Mouse (Mus musculus): ENCODE results near the gene Zfand3. TPM values are rescaled to one million over a fixed set of nuclear protein-coding genes. Genes with fewer than 3 reads are reported as not detected.

Gene Zfand3
- polyA plus RNA-seq, 1 experiment, result 158 TPM

GRCm38 (mm10) chr17:30043163-30043822 lies 38.8 kb downstream of the Zfand3 start:
- H3K4me1 ChIP-seq (ENCODE audit: control insufficient read depth, insufficient read depth, low read length), result peaks cover 2% of the 10 kb centered on the region; the same call in 1 of the 2 replicates
- TF ChIP-seq CTCF (IDR thresholded peaks at IDR 0.05; ENCODE audit: borderline replicate concordance, insufficient read depth, low read length) (no peak), POLR2A (IDR thresholded peaks at IDR 0.05; ENCODE audit: low read depth, low read length) (no peak)
- H3K4me3 ChIP-seq (ENCODE audit: insufficient read depth, low read length), result no peak overlapping the region
- H3K27ac ChIP-seq (ENCODE audit: insufficient read depth, low read length), result no peak overlapping the region

- Histone ChIP-seq H3K4me1 (ENCODE audit: control insufficient read depth, insufficient read depth, low read length) (peaks cover 2% of the 10 kb centered on the region; the same call in 1 of the 2 replicates), H3K27ac (ENCODE audit: insufficient read depth, low read length) (no peak overlapping the region; the same call in 1 of the 2 replicates), H3K4me3 (ENCODE audit: insufficient read depth, low read length) (no peak overlapping the region)
- TF ChIP-seq POLR2A (IDR thresholded peaks at IDR 0.05; ENCODE audit: low read depth, low read length) (no peak), CTCF (IDR thresholded peaks at IDR 0.05; ENCODE audit: borderline replicate concordance, insufficient read depth, low read length) (no peak)
Observed at GRCm38 (mm10) chr17:30045181-30045580, 40.6 kb downstream of the Zfand3 start.

- no peak for TF ChIP-seq POLR2A (IDR thresholded peaks at IDR 0.05; ENCODE audit: low read depth, low read length)
- TF ChIP-seq CTCF (IDR thresholded peaks at IDR 0.05; ENCODE audit: borderline replicate concordance, insufficient read depth, low read length), result no peak
- Histone ChIP-seq H3K4me3 (ENCODE audit: insufficient read depth, low read length) (no peak overlapping the region), H3K4me1 (ENCODE audit: control insufficient read depth, insufficient read depth, low read length) (peaks cover 4% of the 10 kb centered on the region), H3K27ac (ENCODE audit: insufficient read depth, low read length) (no peak overlapping the region)
Observed at GRCm38 (mm10) chr17:30046654-30047053, 42.1 kb downstream of the Zfand3 start.

- H3K4me1 ChIP-seq (ENCODE audit: control insufficient read depth, insufficient read depth, low read length), result peaks cover 7% of the 10 kb centered on the region; the same call in 1 of the 2 replicates
- TF ChIP-seq POLR2A (IDR thresholded peaks at IDR 0.05; ENCODE audit: low read depth, low read length) (no peak), CTCF (IDR thresholded peaks at IDR 0.05; ENCODE audit: borderline replicate concordance, insufficient read depth, low read length) (no peak)
- peak overlapping the region; percentile 37 for H3K27ac ChIP-seq (ENCODE audit: insufficient read depth, low read length)
- no peak overlapping the region for H3K4me3 ChIP-seq (ENCODE audit: insufficient read depth, low read length)
Observed at GRCm38 (mm10) chr17:30051523-30052346, 47.2 kb downstream of the Zfand3 start.

DNA sequence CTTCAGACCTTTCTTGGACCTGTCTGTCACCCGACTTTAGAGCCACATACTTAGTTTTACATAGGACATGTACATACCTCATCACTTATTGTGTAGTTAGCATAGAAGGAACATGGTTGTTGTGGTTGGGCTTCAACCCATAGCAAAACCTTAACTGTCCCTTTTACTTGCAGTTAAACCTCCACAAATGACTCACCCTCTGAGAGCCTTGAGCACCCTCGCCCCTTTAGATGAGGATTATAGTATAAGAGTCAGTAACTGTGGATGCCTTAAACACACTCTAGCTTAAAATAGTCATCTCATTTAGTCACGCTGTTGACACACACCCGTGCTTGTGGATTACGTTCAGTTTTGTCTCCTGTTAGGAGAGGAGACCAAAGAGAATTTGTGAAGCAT lies 47.8 kb downstream of the Zfand3 start:
- peaks cover 7% of the 10 kb centered on the region; the same call in 1 of the 2 replicates for H3K4me1 ChIP-seq (ENCODE audit: control insufficient read depth, insufficient read depth, low read length)
- TF ChIP-seq CTCF (IDR thresholded peaks at IDR 0.05; ENCODE audit: borderline replicate concordance, insufficient read depth, low read length) (no peak), POLR2A (IDR thresholded peaks at IDR 0.05; ENCODE audit: low read depth, low read length) (no peak)
- peak overlapping the region; percentile 37 for H3K27ac ChIP-seq (ENCODE audit: insufficient read depth, low read length)
- H3K4me3 ChIP-seq (ENCODE audit: insufficient read depth, low read length), result no peak overlapping the region

- Histone ChIP-seq H3K27ac (ENCODE audit: insufficient read depth, low read length) (no peak overlapping the region), H3K4me1 (ENCODE audit: control insufficient read depth, insufficient read depth, low read length) (peaks cover 9% of the 10 kb centered on the region; the same call in 1 of the 2 replicates), H3K4me3 (ENCODE audit: insufficient read depth, low read length) (no peak overlapping the region)
- TF ChIP-seq POLR2A (IDR thresholded peaks at IDR 0.05; ENCODE audit: low read depth, low read length) (no peak), CTCF (IDR thresholded peaks at IDR 0.05; ENCODE audit: borderline replicate concordance, insufficient read depth, low read length) (no peak)
Observed at GRCm38 (mm10) chr17:30053463-30053862, 48.9 kb downstream of the Zfand3 start.

- Histone ChIP-seq H3K4me3 (ENCODE audit: insufficient read depth, low read length) (no peak overlapping the region), H3K4me1 (ENCODE audit: control insufficient read depth, insufficient read depth, low read length) (peaks cover 12% of the 10 kb centered on the region; the same call in 1 of the 2 replicates), H3K27ac (ENCODE audit: insufficient read depth, low read length) (no peak overlapping the region)
- TF ChIP-seq POLR2A (IDR thresholded peaks at IDR 0.05; ENCODE audit: low read depth, low read length), result no peak
- no peak for TF ChIP-seq CTCF (IDR thresholded peaks at IDR 0.05; ENCODE audit: borderline replicate concordance, insufficient read depth, low read length)
Observed at GRCm38 (mm10) chr17:30053871-30054270, 49.3 kb downstream of the Zfand3 start.

DNA sequence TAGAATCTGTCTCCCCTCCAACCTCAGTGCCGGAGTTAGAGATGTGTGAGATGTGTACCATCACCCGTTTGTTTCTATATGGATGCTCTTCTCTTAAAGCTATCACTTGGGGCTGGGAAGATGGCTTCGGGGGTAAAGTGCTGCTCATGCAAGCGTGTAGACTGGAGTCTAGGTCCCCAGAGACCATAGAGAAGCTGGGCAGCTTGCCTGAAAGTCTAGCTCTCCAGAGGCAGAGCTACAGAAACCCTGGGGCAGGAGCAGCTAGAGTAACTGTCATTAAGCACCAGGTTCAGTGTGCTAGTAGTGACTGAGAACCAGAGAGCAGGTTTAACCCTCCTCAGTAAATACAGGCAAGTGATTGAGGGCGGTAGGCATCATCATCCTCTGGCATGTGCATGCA lies 51.7 kb downstream of the Zfand3 start:
- no peak for TF ChIP-seq POLR2A (IDR thresholded peaks at IDR 0.05; ENCODE audit: low read depth, low read length)
- TF ChIP-seq CTCF (IDR thresholded peaks at IDR 0.05; ENCODE audit: borderline replicate concordance, insufficient read depth, low read length), result no peak
- Histone ChIP-seq H3K4me1 (ENCODE audit: control insufficient read depth, insufficient read depth, low read length) (peaks cover 19% of the 10 kb centered on the region), H3K4me3 (ENCODE audit: insufficient read depth, low read length) (no peak overlapping the region), H3K27ac (ENCODE audit: insufficient read depth, low read length) (no peak overlapping the region)

DNA sequence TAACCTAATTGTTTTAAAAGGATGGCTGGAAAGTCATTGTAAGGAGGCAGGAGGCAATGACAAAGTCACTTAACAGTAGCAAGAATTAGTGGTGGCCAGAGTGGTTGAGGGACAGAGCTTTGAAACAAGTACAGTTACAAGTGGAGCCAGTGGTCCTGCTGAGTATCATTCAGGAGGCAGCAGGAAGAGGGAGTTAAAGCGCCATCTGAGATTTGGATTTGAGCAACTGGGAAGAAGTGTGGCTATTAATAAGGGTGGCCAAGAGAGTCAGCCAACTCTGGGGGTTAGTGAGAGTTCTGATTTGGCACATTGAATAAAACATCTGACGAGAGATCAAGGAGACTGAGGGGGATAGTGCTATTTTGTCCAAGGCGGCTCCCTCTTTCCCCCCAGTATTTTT lies 54.1 kb downstream of the Zfand3 start:
- TF ChIP-seq POLR2A (IDR thresholded peaks at IDR 0.05; ENCODE audit: low read depth, low read length) (no peak), CTCF (IDR thresholded peaks at IDR 0.05; ENCODE audit: borderline replicate concordance, insufficient read depth, low read length) (no peak)
- H3K4me3 ChIP-seq (ENCODE audit: insufficient read depth, low read length), result no peak overlapping the region
- H3K27ac ChIP-seq (ENCODE audit: insufficient read depth, low read length), result no peak overlapping the region
- H3K4me1 ChIP-seq (ENCODE audit: control insufficient read depth, insufficient read depth, low read length), result peaks cover 13% of the 10 kb centered on the region

DNA sequence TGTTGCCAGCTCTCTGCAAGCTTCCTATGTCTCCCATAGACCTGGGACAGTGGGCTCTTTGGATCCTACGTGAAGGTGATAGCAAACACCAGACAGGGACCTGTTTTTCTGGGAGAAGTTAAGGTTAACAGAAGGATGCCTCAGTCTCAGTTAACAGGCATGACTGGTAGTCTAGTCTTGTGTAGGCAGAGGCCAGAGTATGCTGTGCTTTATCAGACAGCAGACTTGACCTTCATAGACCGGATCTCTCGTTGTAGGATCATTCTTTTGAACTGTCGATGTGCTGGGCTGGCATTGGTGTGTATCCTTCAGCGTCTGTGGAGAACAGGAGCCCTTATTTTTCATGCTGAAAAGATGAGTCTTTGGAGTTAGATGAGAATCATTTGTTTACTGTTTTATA lies 54.5 kb downstream of the Zfand3 start:
- TF ChIP-seq CTCF (IDR thresholded peaks at IDR 0.05; ENCODE audit: borderline replicate concordance, insufficient read depth, low read length) (no peak), POLR2A (IDR thresholded peaks at IDR 0.05; ENCODE audit: low read depth, low read length) (no peak)
- H3K4me3 ChIP-seq (ENCODE audit: insufficient read depth, low read length), result no peak overlapping the region
- H3K27ac ChIP-seq (ENCODE audit: insufficient read depth, low read length), result no peak overlapping the region
- H3K4me1 ChIP-seq (ENCODE audit: control insufficient read depth, insufficient read depth, low read length), result peaks cover 16% of the 10 kb centered on the region
